Mouse (Mus musculus): ENCODE data around the gene Dnajb4. TPM values are rescaled to one million over a fixed set of nuclear protein-coding genes. Genes with fewer than 3 reads are reported as not detected.
"Not testable (repeated sequence)": the region's sequence is repeated elsewhere in the genome, so short reads cannot be mapped to it uniquely, and the experiment has no call there.

Gene Dnajb4
- polyA plus RNA-seq (2011; ENCODE audit: insufficient read depth, insufficient read length, low replicate concordance, missing spikeins): 25.3 and 37.8 TPM in 2 replicates

- Histone ChIP-seq H3K27ac (ENCODE audit: control insufficient read depth, insufficient read depth, low read depth, low read length, poor library complexity) (peak within 1 kb of the TSS; percentile 98), H3K4me1 (ENCODE audit: control insufficient read depth, insufficient read depth, low read length) (peaks cover 6% of the 10 kb centered on the region; the same call in 1 of the 2 replicates), H3K4me3 (replicated peaks; ENCODE audit: control insufficient read depth, low read depth, low read length) (peak within 1 kb of the TSS; percentile 97)
- TF ChIP-seq POLR2A (IDR thresholded peaks at IDR 0.05; ENCODE audit: borderline replicate concordance, control insufficient read depth, low read depth, low read length) (peak; percentile 98), CTCF (IDR thresholded peaks at IDR 0.05; ENCODE audit: control insufficient read depth, insufficient read depth, low read length) (no peak)
- under 1% methylated on average over 85 of the region's 85 CpGs for WGBS
Observed at GRCm38 (mm10) chr3:152209967-152210634, at the start of gene Dnajb4, which contains the start of gene Fubp1. TSS of gene Dnajb4 (minus strand) at chr3:152210302. TSS of gene Fubp1 (plus strand) at chr3:152210422.

GRCm38 (mm10) chr3:152259409-152259808, 49.3 kb upstream of the Dnajb4 start:
- TF ChIP-seq CTCF (IDR thresholded peaks at IDR 0.05; ENCODE audit: control insufficient read depth, insufficient read depth, low read length): peak; percentile 25; the same call in 1 of the 2 replicates
- not testable (repeated sequence) for H3K4me3 ChIP-seq (replicated peaks; ENCODE audit: control insufficient read depth, low read depth, low read length); H3K27ac ChIP-seq (ENCODE audit: control insufficient read depth, insufficient read depth, low read depth, low read length, poor library complexity); H3K4me1 ChIP-seq (ENCODE audit: control insufficient read depth, insufficient read depth, low read length)
- 21% methylated on average over 9 of the region's 9 CpGs for WGBS

GRCm38 (mm10) chr3:152257528-152257927, 47.4 kb upstream of the Dnajb4 start:
- Histone ChIP-seq H3K4me3 (replicated peaks; ENCODE audit: control insufficient read depth, low read depth, low read length) (no peak overlapping the region), H3K4me1 (ENCODE audit: control insufficient read depth, insufficient read depth, low read length) (no peaks in the 10 kb centered on the region; the same call in 1 of the 2 replicates), H3K27ac (ENCODE audit: control insufficient read depth, insufficient read depth, low read depth, low read length, poor library complexity) (no peak overlapping the region)
- TF ChIP-seq CTCF (IDR thresholded peaks at IDR 0.05; ENCODE audit: control insufficient read depth, insufficient read depth, low read length) (no peak), POLR2A (IDR thresholded peaks at IDR 0.05; ENCODE audit: borderline replicate concordance, control insufficient read depth, low read depth, low read length) (no peak)
- 85% methylated on average over 3 of the region's 3 CpGs for WGBS

- H3K27ac ChIP-seq (ENCODE audit: control insufficient read depth, insufficient read depth, low read depth, low read length, poor library complexity): no peak overlapping the region
- H3K4me1 ChIP-seq (ENCODE audit: control insufficient read depth, insufficient read depth, low read length): no peaks in the 10 kb centered on the region
- 84% methylated on average over 1 of the region's 1 CpGs for WGBS
- no peak overlapping the region for H3K4me3 ChIP-seq (replicated peaks; ENCODE audit: control insufficient read depth, low read depth, low read length)
- TF ChIP-seq CTCF (IDR thresholded peaks at IDR 0.05; ENCODE audit: control insufficient read depth, insufficient read depth, low read length) (no peak), POLR2A (IDR thresholded peaks at IDR 0.05; ENCODE audit: borderline replicate concordance, control insufficient read depth, low read depth, low read length) (no peak)
Observed at GRCm38 (mm10) chr3:152250487-152250886, 40.4 kb upstream of the Dnajb4 start.

GRCm38 (mm10) chr3:152247708-152248107, 37.6 kb upstream of the Dnajb4 start:
- H3K4me1 ChIP-seq (ENCODE audit: control insufficient read depth, insufficient read depth, low read length): no peaks in the 10 kb centered on the region
- H3K4me3 ChIP-seq (replicated peaks; ENCODE audit: control insufficient read depth, low read depth, low read length): no peak overlapping the region
- 85% methylated on average over 12 of the region's 12 CpGs for WGBS
- no peak for TF ChIP-seq CTCF (IDR thresholded peaks at IDR 0.05; ENCODE audit: control insufficient read depth, insufficient read depth, low read length)
- no peak for TF ChIP-seq POLR2A (IDR thresholded peaks at IDR 0.05; ENCODE audit: borderline replicate concordance, control insufficient read depth, low read depth, low read length)
- H3K27ac ChIP-seq (ENCODE audit: control insufficient read depth, insufficient read depth, low read depth, low read length, poor library complexity): no peak overlapping the region

- Histone ChIP-seq H3K4me3 (replicated peaks; ENCODE audit: control insufficient read depth, low read depth, low read length) (no peak overlapping the region), H3K4me1 (ENCODE audit: control insufficient read depth, insufficient read depth, low read length) (no peaks in the 10 kb centered on the region), H3K27ac (ENCODE audit: control insufficient read depth, insufficient read depth, low read depth, low read length, poor library complexity) (no peak overlapping the region)
- 76% methylated on average over 5 of the region's 5 CpGs for WGBS
- TF ChIP-seq POLR2A (IDR thresholded peaks at IDR 0.05; ENCODE audit: borderline replicate concordance, control insufficient read depth, low read depth, low read length) (no peak), CTCF (IDR thresholded peaks at IDR 0.05; ENCODE audit: control insufficient read depth, insufficient read depth, low read length) (no peak)
Observed at GRCm38 (mm10) chr3:152245273-152245910, 35.3 kb upstream of the Dnajb4 start.

- H3K27ac ChIP-seq (ENCODE audit: control insufficient read depth, insufficient read depth, low read depth, low read length, poor library complexity): no peak overlapping the region
- no peak for TF ChIP-seq POLR2A (IDR thresholded peaks at IDR 0.05; ENCODE audit: borderline replicate concordance, control insufficient read depth, low read depth, low read length)
- TF ChIP-seq CTCF (IDR thresholded peaks at IDR 0.05; ENCODE audit: control insufficient read depth, insufficient read depth, low read length): no peak
- no peak overlapping the region for H3K4me3 ChIP-seq (replicated peaks; ENCODE audit: control insufficient read depth, low read depth, low read length)
- no peaks in the 10 kb centered on the region for H3K4me1 ChIP-seq (ENCODE audit: control insufficient read depth, insufficient read depth, low read length)
- 79% methylated on average over 4 of the region's 4 CpGs for WGBS
Observed at GRCm38 (mm10) chr3:152243304-152243703, 33.2 kb upstream of the Dnajb4 start.

GRCm38 (mm10) chr3:152241098-152241497, 31.0 kb upstream of the Dnajb4 start:
- TF ChIP-seq CTCF (IDR thresholded peaks at IDR 0.05; ENCODE audit: control insufficient read depth, insufficient read depth, low read length): no peak
- no peak for TF ChIP-seq POLR2A (IDR thresholded peaks at IDR 0.05; ENCODE audit: borderline replicate concordance, control insufficient read depth, low read depth, low read length)
- WGBS: 88% methylated on average over 3 of the region's 3 CpGs

More at GRCm38 (mm10) chr3:152241098-152241497, 31.0 kb upstream of the Dnajb4 start:
- Histone ChIP-seq H3K4me3 (replicated peaks; ENCODE audit: control insufficient read depth, low read depth, low read length) (no peak overlapping the region), H3K4me1 (ENCODE audit: control insufficient read depth, insufficient read depth, low read length) (no peaks in the 10 kb centered on the region), H3K27ac (ENCODE audit: control insufficient read depth, insufficient read depth, low read depth, low read length, poor library complexity) (no peak overlapping the region)

All from bone marrow, adult 2 months (tissue).